Mouse (Mus musculus): Measurements from ENCODE around the gene Hsf4. TPM values are rescaled to one million over a fixed set of nuclear protein-coding genes. Genes with fewer than 3 reads are reported as not detected.

Hsf4 gene
- polyA plus RNA-seq, 1 experiment from 2014 or later, result 0.27 TPM

- H3K27ac ChIP-seq, result no peak overlapping the region
- H3K4me3 ChIP-seq, result no peak overlapping the region
- H3K27me3 ChIP-seq, result peaks cover 28% of the 10 kb centered on the region
- H3K4me2 ChIP-seq, result no peak overlapping the region
- H3K36me3 ChIP-seq, result peaks cover 59% of the 10 kb centered on the region
- no peaks in the 10 kb centered on the region for H3K9me3 ChIP-seq
- H3K4me1 ChIP-seq (replicated peaks), result peaks cover 22% of the 10 kb centered on the region
- ATAC-seq (ENCODE audit: low FRiP score), result no peak
- H3K9ac ChIP-seq, result no peak overlapping the region
- WGBS, result 98% methylated on average over 6 of the region's 6 CpGs
Measured at GRCm38 (mm10) chr8:105251954-105252353, 17.6 kb upstream of the Hsf4 start.

DNA sequence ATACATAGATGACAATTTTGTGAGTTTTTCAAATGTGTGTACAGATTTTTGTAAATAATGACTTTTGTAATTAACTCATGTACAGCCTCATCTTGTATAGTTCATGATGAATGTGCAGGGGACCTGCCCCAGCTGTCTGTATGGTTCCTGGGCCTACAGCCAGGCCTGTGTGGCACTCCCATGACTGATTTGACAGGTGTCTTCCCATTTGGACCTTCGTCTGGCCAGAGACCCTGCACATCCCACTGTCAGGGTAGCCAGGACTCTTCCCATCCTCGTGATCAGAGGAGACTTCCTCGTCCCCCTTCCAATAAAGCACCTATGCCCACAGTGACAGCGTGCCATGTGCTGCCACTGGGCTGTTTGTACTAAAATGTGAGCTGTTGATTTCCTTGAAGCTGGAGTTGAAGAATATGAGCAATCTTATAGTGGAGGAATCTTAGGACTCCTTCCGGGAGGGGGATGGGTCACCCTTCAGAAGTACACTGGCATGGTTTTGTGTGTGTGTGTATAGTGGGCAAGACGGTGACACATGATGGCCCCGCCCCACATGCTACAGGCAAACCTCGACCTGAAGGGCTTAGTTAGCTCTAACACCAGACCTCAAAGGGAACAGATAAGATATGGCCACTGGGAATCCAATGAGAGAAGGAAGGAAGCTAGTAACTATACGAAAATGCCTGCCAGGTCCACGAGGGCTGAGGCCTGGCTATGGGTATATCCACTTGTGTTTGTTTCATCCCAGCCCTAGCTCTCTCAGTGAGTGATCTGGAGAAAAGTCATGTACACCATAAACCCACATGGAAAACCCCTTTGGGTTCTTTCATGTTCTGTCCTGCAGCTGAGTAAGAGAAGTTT lies 16.7 kb upstream of the Hsf4 start:
- H3K36me3 ChIP-seq, result peaks cover 50% of the 10 kb centered on the region
- no peak for ATAC-seq (ENCODE audit: low FRiP score)
- H3K4me2 ChIP-seq, result no peak overlapping the region
- no peak overlapping the region for H3K27ac ChIP-seq
- no peak overlapping the region for H3K9ac ChIP-seq
- no peaks in the 10 kb centered on the region for H3K9me3 ChIP-seq
- 88% methylated on average over 10 of the region's 10 CpGs for WGBS
- peaks cover 22% of the 10 kb centered on the region for H3K4me1 ChIP-seq (replicated peaks)
- H3K4me3 ChIP-seq, result no peak overlapping the region
- H3K27me3 ChIP-seq, result peaks cover 36% of the 10 kb centered on the region

- Histone ChIP-seq H3K9ac (peak overlapping the region; percentile 84), H3K4me2 (peak overlapping the region; percentile 93), H3K27ac (0 out of 2 replicates have a peak overlapping the region, but pooled peaks have one; percentile 62), H3K36me3 (peaks cover 41% of the 10 kb centered on the region), H3K4me1 (replicated peaks) (peaks cover 26% of the 10 kb centered on the region), H3K4me3 (peak overlapping the region; percentile 57), H3K27me3 (peaks cover 45% of the 10 kb centered on the region), H3K9me3 (no peaks in the 10 kb centered on the region)
- WGBS, result 33% methylated on average over 20 of the region's 20 CpGs
- peak; percentile 37 for ATAC-seq (ENCODE audit: low FRiP score)
Measured at GRCm38 (mm10) chr8:105253766-105254151, 15.8 kb upstream of the Hsf4 start.

- peaks cover 51% of the 10 kb centered on the region for H3K27me3 ChIP-seq
- H3K9ac ChIP-seq, result peak overlapping the region; percentile 84
- peak overlapping the region; percentile 93 for H3K4me2 ChIP-seq
- H3K9me3 ChIP-seq, result no peaks in the 10 kb centered on the region
- peak overlapping the region; percentile 62 for H3K27ac ChIP-seq
- peak overlapping the region; percentile 57 for H3K4me3 ChIP-seq
- ATAC-seq (ENCODE audit: low FRiP score), result peak; percentile 83
- WGBS, result under 1% methylated on average over 74 of the region's 74 CpGs
- H3K4me1 ChIP-seq (replicated peaks), result peaks cover 32% of the 10 kb centered on the region
- peaks cover 35% of the 10 kb centered on the region for H3K36me3 ChIP-seq
Measured at GRCm38 (mm10) chr8:105254152-105254965, 15.2 kb upstream of the Hsf4 start.

- peaks cover 37% of the 10 kb centered on the region for H3K4me1 ChIP-seq (replicated peaks)
- peak within 1 kb of the TSS; percentile 84 for H3K9ac ChIP-seq
- peak within 1 kb of the TSS; percentile 93 for H3K4me2 ChIP-seq
- H3K27me3 ChIP-seq, result peaks cover 57% of the 10 kb centered on the region
- H3K4me3 ChIP-seq, result peak within 1 kb of the TSS; percentile 57
- peaks cover 29% of the 10 kb centered on the region for H3K36me3 ChIP-seq
- no peaks in the 10 kb centered on the region for H3K9me3 ChIP-seq
- no peak for ATAC-seq (ENCODE audit: low FRiP score)
- WGBS, result 2% methylated on average over 14 of the region's 14 CpGs
- peak within 1 kb of the TSS; percentile 62 for H3K27ac ChIP-seq
Measured at GRCm38 (mm10) chr8:105254966-105255350, 14.6 kb upstream of the Hsf4 start, which contains the start of gene B3gnt9. Gene B3gnt9 (minus strand): TSS chr8:105255153.

- no peak for ATAC-seq (ENCODE audit: low FRiP score)
- Histone ChIP-seq H3K9ac (no peak overlapping the region), H3K36me3 (peaks cover 5% of the 10 kb centered on the region; the same call in 1 of the 2 replicates), H3K4me3 (no peak overlapping the region), H3K9me3 (no peaks in the 10 kb centered on the region), H3K27me3 (peaks cover 79% of the 10 kb centered on the region), H3K4me2 (no peak overlapping the region), H3K27ac (no peak overlapping the region), H3K4me1 (replicated peaks) (peaks cover 39% of the 10 kb centered on the region)
- WGBS, result 63% methylated on average over 7 of the region's 7 CpGs
Measured at GRCm38 (mm10) chr8:105257318-105258114, 12.1 kb upstream of the Hsf4 start.

DNA sequence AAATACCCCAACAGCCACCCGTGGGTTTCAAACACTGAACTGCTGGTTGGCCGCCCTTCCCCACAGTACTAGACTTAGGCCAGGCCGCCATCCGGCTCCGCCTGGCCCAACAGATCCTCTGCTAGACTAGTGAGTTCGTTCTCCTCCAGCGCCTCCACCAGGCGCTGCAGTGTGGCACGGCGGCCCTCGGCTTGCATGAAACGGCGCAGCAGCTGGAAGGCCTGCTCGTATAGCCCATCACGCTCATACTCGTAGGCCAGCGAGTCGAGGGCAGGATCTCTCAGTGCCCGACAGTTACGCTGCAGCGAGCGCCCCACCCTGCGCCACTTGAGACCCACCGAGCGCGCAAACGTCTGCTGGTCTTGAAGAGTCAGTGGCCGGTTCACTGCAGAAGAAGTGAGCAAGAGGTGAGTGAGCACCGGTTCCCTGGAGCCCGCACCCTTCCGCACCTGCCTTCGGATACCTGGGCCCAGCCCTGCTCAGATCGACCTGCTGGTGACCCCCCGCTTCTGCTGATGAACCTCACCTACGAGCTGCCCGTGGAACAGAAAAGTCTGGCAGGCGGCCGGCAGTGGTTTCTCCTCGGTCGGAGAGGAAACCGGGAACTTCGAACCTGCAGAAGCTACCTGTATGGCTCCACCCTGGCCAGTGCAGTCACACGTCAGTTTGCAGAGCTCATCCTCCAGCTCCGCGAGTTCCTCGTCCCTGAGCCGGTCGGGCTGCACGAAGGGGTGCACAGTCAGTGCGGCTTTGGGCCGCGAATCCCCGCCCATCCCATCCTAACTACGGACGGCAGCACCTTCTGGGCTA lies 10.5 kb upstream of the Hsf4 start:
- WGBS, result 2% methylated on average over 55 of the region's 55 CpGs
- H3K9me3 ChIP-seq, result no peaks in the 10 kb centered on the region
- no peaks in the 10 kb centered on the region for H3K36me3 ChIP-seq
- peak; percentile 55; the same call in 1 of the 2 replicates for ATAC-seq (ENCODE audit: low FRiP score)
- peak overlapping the region; percentile 71 for H3K4me2 ChIP-seq
- peaks cover 89% of the 10 kb centered on the region for H3K27me3 ChIP-seq
- peak overlapping the region; percentile 63 for H3K9ac ChIP-seq
- peak overlapping the region; percentile 41 for H3K4me3 ChIP-seq
- H3K4me1 ChIP-seq (replicated peaks), result peaks cover 32% of the 10 kb centered on the region
- no peak overlapping the region for H3K27ac ChIP-seq

- H3K9me3 ChIP-seq, result no peaks in the 10 kb centered on the region
- no peaks in the 10 kb centered on the region for H3K36me3 ChIP-seq
- peak overlapping the region; percentile 71 for H3K4me2 ChIP-seq
- H3K9ac ChIP-seq, result peak overlapping the region; percentile 63
- peaks cover 31% of the 10 kb centered on the region for H3K4me1 ChIP-seq (replicated peaks)
- WGBS, result 5% methylated on average over 30 of the region's 30 CpGs
- H3K4me3 ChIP-seq, result peak overlapping the region; percentile 41
- H3K27ac ChIP-seq, result no peak overlapping the region
- ATAC-seq (ENCODE audit: low FRiP score), result peak; percentile 46
- peaks cover 94% of the 10 kb centered on the region for H3K27me3 ChIP-seq
Measured at GRCm38 (mm10) chr8:105259721-105260320, 9.8 kb upstream of the Hsf4 start.

GRCm38 (mm10) chr8:105260371-105261099 lies 9.1 kb upstream of the Hsf4 start:
- no peaks in the 10 kb centered on the region for H3K9me3 ChIP-seq
- 56% methylated on average over 7 of the region's 7 CpGs for WGBS
- H3K27ac ChIP-seq, result no peak overlapping the region
- ATAC-seq (ENCODE audit: low FRiP score), result no peak
- H3K4me1 ChIP-seq (replicated peaks), result peaks cover 28% of the 10 kb centered on the region
- no peaks in the 10 kb centered on the region for H3K36me3 ChIP-seq
- H3K9ac ChIP-seq, result no peak overlapping the region
- no peak overlapping the region for H3K4me2 ChIP-seq
- no peak overlapping the region for H3K4me3 ChIP-seq
- peaks cover 94% of the 10 kb centered on the region for H3K27me3 ChIP-seq

GRCm38 (mm10) chr8:105261326-105261980 lies 8.1 kb upstream of the Hsf4 start:
- Histone ChIP-seq H3K4me3 (no peak overlapping the region), H3K36me3 (no peaks in the 10 kb centered on the region), H3K4me1 (replicated peaks) (peaks cover 28% of the 10 kb centered on the region), H3K9ac (no peak overlapping the region), H3K4me2 (no peak overlapping the region), H3K9me3 (peaks cover 4% of the 10 kb centered on the region; the same call in 1 of the 2 replicates), H3K27ac (no peak overlapping the region), H3K27me3 (peaks cover 94% of the 10 kb centered on the region)
- 81% methylated on average over 12 of the region's 12 CpGs for WGBS
- ATAC-seq (ENCODE audit: low FRiP score), result no peak
